Mouse (Mus musculus): ENCODE results near the gene Amy2a1. TPM values are rescaled to one million over a fixed set of nuclear protein-coding genes. Genes with fewer than 3 reads are reported as not detected.
"Not testable (repeated sequence)": the region's sequence is repeated elsewhere in the genome, so short reads cannot be mapped to it uniquely, and the experiment has no call there.

Gene Amy2a1
- not detected in 2 replicates for total RNA-seq (2015)
- total RNA-seq (2017), result not detected in 2 replicates

GRCm38 (mm10) chr3:113532328-113532727 is at the start of gene Amy2a1:
Amy2a1 (minus strand) TSS chr3:113532428.
- not testable (repeated sequence) for ATAC-seq (replicated peaks; ENCODE audit: poor library complexity)

- ATAC-seq (replicated peaks; ENCODE audit: poor library complexity), result no peak
Observed at GRCm38 (mm10) chr3:113574578-113574977, 42.4 kb upstream of the Amy2a1 start.

- no peak for ATAC-seq (replicated peaks; ENCODE audit: poor library complexity)
Observed at GRCm38 (mm10) chr3:113574138-113574537, 41.9 kb upstream of the Amy2a1 start.

- no peak for ATAC-seq (replicated peaks; ENCODE audit: poor library complexity)
Observed at GRCm38 (mm10) chr3:113572158-113572557, 39.9 kb upstream of the Amy2a1 start.

- ATAC-seq (replicated peaks; ENCODE audit: poor library complexity), result no peak
Observed at GRCm38 (mm10) chr3:113539692-113540091, 7.5 kb upstream of the Amy2a1 start.

Other genes starting within 250 kb of the Amy2a1 start
- not detected in 2 replicates for gene Amy2a4, start 241.0 kb downstream of the Amy2a1 start, total RNA-seq (2015)
- gene Amy2a4, start 241.0 kb downstream of the Amy2a1 start, total RNA-seq (2017), result not detected in 2 replicates
- not detected in 2 replicates for gene Amy2a3, start 208.4 kb downstream of the Amy2a1 start, total RNA-seq (2015)
- not detected in 2 replicates for gene Amy2a3, start 208.4 kb downstream of the Amy2a1 start, total RNA-seq (2017)
- gene Amy2a2, start 175.8 kb downstream of the Amy2a1 start, total RNA-seq (2015), result not detected in 2 replicates
- not detected in 2 replicates for gene Amy2a2, start 175.8 kb downstream of the Amy2a1 start, total RNA-seq (2017)
- gene Amy1, start 74.3 kb upstream of the Amy2a1 start, total RNA-seq (2015), result 0.74 and 1.8 TPM in 2 replicates
- gene Amy1, start 74.3 kb upstream of the Amy2a1 start, total RNA-seq (2017), result not detected in 2 replicates
- 35.8 and 37.1 TPM in 2 replicates for gene Rnpc3, start 97.7 kb upstream of the Amy2a1 start, total RNA-seq (2015)
- gene Rnpc3, start 97.7 kb upstream of the Amy2a1 start, total RNA-seq (2017), result 37.4 and 99.7 TPM in 2 replicates

Measured in megakaryocyte progenitor cell, adult 5-6 weeks (primary cell).